Mouse (Mus musculus) intestine, embryonic 14.5 days (tissue): Measurements from ENCODE around the gene Alox5ap. TPM values are rescaled to one million over a fixed set of nuclear protein-coding genes. Genes with fewer than 3 reads are reported as not detected.

Experiments used
- ATAC-seq: fragments of 200-750 bp; cut with Nextera tagmentation; replicated peaks from 2 replicates; pipeline ENCODE4 v1.8.0; 2017; ENCODE audit warnings: low read depth, moderate number of reproducible peaks, moderate TSS enrichment, moderate library complexity; ENCODE audit not compliant: low FRiP score, low TSS enrichment
- DNase-seq: peaks from one replicate; pipeline ENCODE4 v3.0.0-alpha.2; 2018; ENCODE audit warnings: low spot score
- H3K27ac ChIP-seq: fragments of 300-500 bp; sonication (generic); 2 replicates; pipeline ENCODE4 v1.5.1; 2014; ENCODE audit warnings: low read depth, mild to moderate bottlenecking, control low read depth
- H3K27me3 ChIP-seq: fragments of 300-500 bp; sonication (generic); replicated peaks from 2 replicates; pipeline ENCODE4 v1.6.1; 2014; ENCODE audit warnings: low read length, control low read depth; ENCODE audit not compliant: control insufficient read depth, insufficient read depth
- H3K36me3 ChIP-seq: fragments of 300-500 bp; sonication (generic); 2 replicates; pipeline ENCODE4 v1.6.1; 2014; ENCODE audit warnings: low read length, control low read depth; ENCODE audit not compliant: control insufficient read depth, insufficient read depth
- H3K4me1 ChIP-seq: fragments of 300-500 bp; sonication (generic); replicated peaks from 2 replicates; pipeline ENCODE4 v1.6.1; 2014; ENCODE audit warnings: low read length, control low read depth, mixed read lengths; ENCODE audit not compliant: control insufficient read depth, insufficient read depth
- H3K4me2 ChIP-seq: fragments of 300-500 bp; sonication (generic); 2 replicates; pipeline ENCODE4 v1.6.1; 2014; ENCODE audit warnings: low read length
- H3K4me3 ChIP-seq: fragments of 300-500 bp; sonication (generic); 2 replicates; pipeline ENCODE4 v1.5.1; 2014; ENCODE audit warnings: low read depth, low read length, control low read depth, mixed read lengths
- H3K9ac ChIP-seq: fragments of 300-500 bp; sonication (generic); 2 replicates; pipeline ENCODE4 v1.6.1; 2014; ENCODE audit warnings: mild to moderate bottlenecking, low read length
- H3K9me3 ChIP-seq: fragments of 300-500 bp; sonication (generic); 2 replicates; pipeline ENCODE4 v1.6.1; 2016; ENCODE audit warnings: low read length, control low read depth; ENCODE audit not compliant: control insufficient read depth
- WGBS: fragments of 180-500 bp; shearing (Covaris S2); extraction: QIAGEN DNeasy Blood & Tissue Kit; methylation state at CpG from one replicate; pipeline ENCODE4 v1.1.7; 2014; 5-methylcytosine and 5-hydroxymethylcytosine counted together
- polyA plus RNA-seq: library from polyadenylated mRNA; unstranded; fragments of >200 nt; fragmentation: Nextera tagmentation; extraction: Ambion mirVana; gene quantifications from 2 replicates; pipeline ENCODE4 v1.2.1, GENCODE M21; 2014

Alox5ap gene
- polyA plus RNA-seq, 1 experiment from 2014 or later, result 10.4 TPM

GRCm38 (mm10) chr5:149316926-149317325 is 52.4 kb downstream of the Alox5ap start:
- WGBS, result 33% methylated on average over 4 of the region's 4 CpGs
- Histone ChIP-seq H3K4me1 (peaks cover 27% of the 10 kb centered on the region), H3K36me3 (no peaks in the 10 kb centered on the region), H3K9ac (no peak overlapping the region), H3K4me3 (no peak overlapping the region), H3K27ac (no peak overlapping the region), H3K27me3 (no peaks in the 10 kb centered on the region), H3K9me3 (0 out of 2 replicates have a peak, but pooled peaks cover 3% of the 10 kb centered on the region), H3K4me2 (no peak overlapping the region)
- DNase-seq, result no peak
- no peak for ATAC-seq

- WGBS, result 17% methylated on average over 9 of the region's 9 CpGs
- Histone ChIP-seq H3K9ac (peak overlapping the region; percentile 2; the same call in 1 of the 2 replicates), H3K27ac (peak overlapping the region; percentile 89), H3K4me1 (peaks cover 33% of the 10 kb centered on the region), H3K9me3 (0 out of 2 replicates have a peak, but pooled peaks cover 3% of the 10 kb centered on the region), H3K4me3 (no peak overlapping the region), H3K4me2 (peak overlapping the region; percentile 5), H3K36me3 (no peaks in the 10 kb centered on the region), H3K27me3 (no peaks in the 10 kb centered on the region)
- peak; percentile 68 for DNase-seq
- ATAC-seq, result no peak
Measured at GRCm38 (mm10) chr5:149319874-149320323, 55.3 kb downstream of the Alox5ap start.

GRCm38 (mm10) chr5:149320534-149321482 is 56.2 kb downstream of the Alox5ap start:
- Histone ChIP-seq H3K36me3 (no peaks in the 10 kb centered on the region), H3K9me3 (no peaks in the 10 kb centered on the region), H3K9ac (peak overlapping the region; percentile 2; the same call in 1 of the 2 replicates), H3K4me3 (no peak overlapping the region), H3K27ac (peak overlapping the region; percentile 89), H3K27me3 (no peaks in the 10 kb centered on the region), H3K4me1 (peaks cover 33% of the 10 kb centered on the region), H3K4me2 (peak overlapping the region; percentile 5)
- DNase-seq (peak; percentile 90), ATAC-seq (peak; percentile 84)
- WGBS, result 2% methylated on average over 15 of the region's 15 CpGs

- DNase-seq (no peak), ATAC-seq (0 out of 2 replicates have a peak, but pooled peaks have one; percentile 9)
- Histone ChIP-seq H3K27me3 (no peaks in the 10 kb centered on the region), H3K27ac (peak overlapping the region; percentile 84), H3K4me1 (peaks cover 33% of the 10 kb centered on the region), H3K4me3 (no peak overlapping the region), H3K36me3 (no peaks in the 10 kb centered on the region), H3K9me3 (no peaks in the 10 kb centered on the region), H3K9ac (no peak overlapping the region), H3K4me2 (peak overlapping the region; percentile 20)
- 22% methylated on average over 15 of the region's 15 CpGs for WGBS
Measured at GRCm38 (mm10) chr5:149321909-149322841, 57.6 kb downstream of the Alox5ap start.

- H3K9ac ChIP-seq, result no peak overlapping the region
- H3K4me3 ChIP-seq, result no peak overlapping the region
- H3K4me1 ChIP-seq, result peaks cover 33% of the 10 kb centered on the region
- no peak for DNase-seq
- WGBS, result 77% methylated on average over 9 of the region's 9 CpGs
- no peak overlapping the region for H3K4me2 ChIP-seq
- no peaks in the 10 kb centered on the region for H3K36me3 ChIP-seq
- peak overlapping the region; percentile 84; the same call in 1 of the 2 replicates for H3K27ac ChIP-seq
- H3K27me3 ChIP-seq, result no peaks in the 10 kb centered on the region
- ATAC-seq, result no peak
- no peaks in the 10 kb centered on the region for H3K9me3 ChIP-seq
Measured at GRCm38 (mm10) chr5:149322938-149323553, 58.5 kb downstream of the Alox5ap start.

GRCm38 (mm10) chr5:149324739-149325138 is 60.2 kb downstream of the Alox5ap start:
- Histone ChIP-seq H3K9me3 (no peaks in the 10 kb centered on the region), H3K4me1 (peaks cover 35% of the 10 kb centered on the region), H3K4me2 (no peak overlapping the region), H3K4me3 (no peak overlapping the region), H3K9ac (no peak overlapping the region), H3K27me3 (no peaks in the 10 kb centered on the region), H3K27ac (no peak overlapping the region), H3K36me3 (no peaks in the 10 kb centered on the region)
- ATAC-seq (no peak), DNase-seq (no peak)
- 74% methylated on average over 13 of the region's 13 CpGs for WGBS

- H3K27ac ChIP-seq, result no peak overlapping the region
- no peak overlapping the region for H3K9ac ChIP-seq
- ATAC-seq, result no peak
Measured at GRCm38 (mm10) chr5:149329098-149329887, 64.7 kb downstream of the Alox5ap start.

More at GRCm38 (mm10) chr5:149329098-149329887, 64.7 kb downstream of the Alox5ap start:
- Histone ChIP-seq H3K36me3 (no peaks in the 10 kb centered on the region), H3K4me3 (no peak overlapping the region), H3K27me3 (no peaks in the 10 kb centered on the region), H3K4me2 (no peak overlapping the region), H3K9me3 (no peaks in the 10 kb centered on the region), H3K4me1 (peaks cover 28% of the 10 kb centered on the region)
- 44% methylated on average over 12 of the region's 12 CpGs for WGBS
- no peak for DNase-seq
